Mouse (Mus musculus) heart, adult 2 months (tissue): Measurements from ENCODE around the gene Ak2.

Experiments
- CTCF ChIP-seq: fragments of 200-600 bp; IDR thresholded peaks from 2 replicates; pipeline ENCODE4 v1.8.1; 2022; ENCODE audit warnings: antibody characterized with exemption, mild to moderate bottlenecking, moderate library complexity
- POLR2A ChIP-seq: fragments of 200-500 bp; IDR thresholded peaks from 2 replicates; pipeline ENCODE4 v1.6.1; 2011; ENCODE audit warnings: mild to moderate bottlenecking, low read depth, low read length, control low read depth; ENCODE audit not compliant: insufficient read depth

DNA sequence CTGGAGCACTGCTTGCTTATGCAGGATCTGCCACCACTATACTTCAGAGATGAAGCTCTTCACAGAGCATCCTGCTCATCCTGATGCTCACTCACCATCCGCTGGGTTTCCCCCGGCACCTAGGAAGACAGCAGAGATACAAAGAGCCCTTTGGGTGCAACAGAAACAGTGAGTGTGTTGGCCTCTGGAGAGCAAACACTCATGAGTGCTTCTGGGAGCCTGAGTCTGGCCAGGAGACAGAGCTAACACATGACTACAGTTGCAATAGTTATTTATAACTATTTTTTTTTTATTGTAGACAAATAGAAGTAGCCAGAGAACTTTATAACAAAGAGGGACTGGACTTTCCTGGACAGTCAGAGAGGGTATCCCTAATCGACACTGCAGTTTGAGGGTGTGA is 29.7 kb downstream of the Ak2 start:
- no peak for TF ChIP-seq CTCF
- no peak for TF ChIP-seq POLR2A
